Mouse (Mus musculus) kidney, postnatal 0 days (tissue): Measurements from ENCODE around the gene Dolk. TPM values are rescaled to one million over a fixed set of nuclear protein-coding genes. Genes with fewer than 3 reads are reported as not detected.

Experiments
- ATAC-seq: fragments of 200-750 bp; cut with Nextera tagmentation; replicated peaks from 2 replicates; pipeline ENCODE4 v1.8.0; 2017; ENCODE audit warnings: low read depth, moderate number of reproducible peaks, moderate TSS enrichment, moderate library complexity; ENCODE audit not compliant: low FRiP score
- DNase-seq: peaks from one replicate; pipeline ENCODE4 v3.0.0-alpha.2; 2016; ENCODE audit warnings: low spot score
- H3K27ac ChIP-seq: fragments of 300-500 bp; sonication (generic); 2 replicates; pipeline ENCODE4 v1.5.1; 2014; ENCODE audit warnings: mild to moderate bottlenecking
- H3K27me3 ChIP-seq: fragments of 300-500 bp; sonication (generic); 2 replicates; pipeline ENCODE4 v1.6.1; 2014; ENCODE audit warnings: low read length, mixed read lengths; ENCODE audit not compliant: insufficient read depth
- H3K36me3 ChIP-seq: fragments of 300-500 bp; sonication (generic); 2 replicates; pipeline ENCODE4 v1.6.1; 2014; ENCODE audit warnings: low read length, mixed read lengths; ENCODE audit not compliant: insufficient read depth
- H3K4me1 ChIP-seq: fragments of 300-500 bp; sonication (generic); replicated peaks from 2 replicates; pipeline ENCODE4 v1.6.1; 2014; ENCODE audit warnings: antibody characterized with exemption, low read length, mixed read lengths; ENCODE audit not compliant: insufficient read depth
- H3K4me2 ChIP-seq: fragments of 300-500 bp; sonication (generic); 2 replicates; pipeline ENCODE4 v1.6.1; 2014; ENCODE audit warnings: mild to moderate bottlenecking, low read length, moderate library complexity, mixed read lengths
- H3K4me3 ChIP-seq: fragments of 300-500 bp; sonication (generic); replicated peaks from 2 replicates; pipeline ENCODE4 v1.5.1; 2014; ENCODE audit warnings: low read depth, low read length
- H3K9ac ChIP-seq: fragments of 300-500 bp; sonication (generic); 2 replicates; pipeline ENCODE4 v1.6.1; 2014; ENCODE audit warnings: low read depth, low read length
- H3K9me3 ChIP-seq: fragments of 300-500 bp; sonication (generic); replicated peaks from 2 replicates; pipeline ENCODE4 v1.6.1; 2016; ENCODE audit warnings: low read length, inconsistent platforms, mixed read lengths
- CTCF ChIP-seq: IDR thresholded peaks from 2 replicates; pipeline ENCODE4 v1.5.1; 2016; ENCODE audit warnings: antibody characterized with exemption, low read depth, mild to moderate bottlenecking, moderate library complexity
- WGBS: fragments of 180-500 bp; shearing (Covaris S2); extraction: QIAGEN DNeasy Blood & Tissue Kit; methylation state at CpG from one replicate; pipeline ENCODE4 v1.1.7; 2014; 5-methylcytosine and 5-hydroxymethylcytosine counted together
- polyA plus RNA-seq: library from polyadenylated mRNA; unstranded; fragments of >200 nt; fragmentation: Nextera tagmentation; extraction: Ambion mirVana; gene quantifications from 2 replicates; pipeline ENCODE4 v1.2.1, GENCODE M21; 2015

Dolk gene
- polyA plus RNA-seq, 1 experiment from 2014 or later, result 33.8 TPM

GRCm38 (mm10) chr2:30265767-30266253 lies 20.3 kb downstream of the Dolk start, which contains the start of gene Phyhd1:
Phyhd1 (plus strand) TSS chr2:30266203.
- peaks cover 21% of the 10 kb centered on the region; the same call in 1 of the 2 replicates for H3K36me3 ChIP-seq
- H3K4me3 ChIP-seq, result no peak within 1 kb of the TSS
- peak; percentile 53 for ATAC-seq
- peak within 1 kb of the TSS; percentile 94 for H3K27ac ChIP-seq
- TF ChIP-seq CTCF, result no peak; the same call in 1 of the 2 replicates
- DNase-seq, result peak; percentile 81
- no peaks in the 10 kb centered on the region for H3K27me3 ChIP-seq
- no peaks in the 10 kb centered on the region for H3K9me3 ChIP-seq
- WGBS, result 41% methylated on average over 5 of the region's 5 CpGs
- H3K9ac ChIP-seq, result peak within 1 kb of the TSS; percentile 49
- H3K4me2 ChIP-seq, result peak within 1 kb of the TSS; percentile 45
- peaks cover 26% of the 10 kb centered on the region for H3K4me1 ChIP-seq

GRCm38 (mm10) chr2:30264671-30265519 lies 21.2 kb downstream of the Dolk start:
- 46% methylated on average over 7 of the region's 7 CpGs for WGBS
- peak overlapping the region; percentile 31; the same call in 1 of the 2 replicates for H3K9ac ChIP-seq
- no peaks in the 10 kb centered on the region for H3K9me3 ChIP-seq
- no peak for TF ChIP-seq CTCF
- ATAC-seq (no peak), DNase-seq (peak; percentile 15)
- no peaks in the 10 kb centered on the region for H3K27me3 ChIP-seq
- H3K4me3 ChIP-seq, result no peak overlapping the region
- H3K27ac ChIP-seq, result peak overlapping the region; percentile 94
- H3K36me3 ChIP-seq, result peaks cover 29% of the 10 kb centered on the region; the same call in 1 of the 2 replicates
- H3K4me1 ChIP-seq, result peaks cover 26% of the 10 kb centered on the region
- no peak overlapping the region for H3K4me2 ChIP-seq

GRCm38 (mm10) chr2:30263811-30264210 lies 22.3 kb downstream of the Dolk start:
- H3K36me3 ChIP-seq, result peaks cover 30% of the 10 kb centered on the region; the same call in 1 of the 2 replicates
- 80% methylated on average over 6 of the region's 6 CpGs for WGBS
- H3K4me1 ChIP-seq, result peaks cover 30% of the 10 kb centered on the region
- ATAC-seq, result no peak
- no peak overlapping the region for H3K27ac ChIP-seq
- no peak overlapping the region for H3K4me3 ChIP-seq
- H3K27me3 ChIP-seq, result no peaks in the 10 kb centered on the region
- H3K9me3 ChIP-seq, result no peaks in the 10 kb centered on the region
- no peak overlapping the region for H3K4me2 ChIP-seq
- no peak for DNase-seq
- no peak overlapping the region for H3K9ac ChIP-seq
- no peak for TF ChIP-seq CTCF

DNA sequence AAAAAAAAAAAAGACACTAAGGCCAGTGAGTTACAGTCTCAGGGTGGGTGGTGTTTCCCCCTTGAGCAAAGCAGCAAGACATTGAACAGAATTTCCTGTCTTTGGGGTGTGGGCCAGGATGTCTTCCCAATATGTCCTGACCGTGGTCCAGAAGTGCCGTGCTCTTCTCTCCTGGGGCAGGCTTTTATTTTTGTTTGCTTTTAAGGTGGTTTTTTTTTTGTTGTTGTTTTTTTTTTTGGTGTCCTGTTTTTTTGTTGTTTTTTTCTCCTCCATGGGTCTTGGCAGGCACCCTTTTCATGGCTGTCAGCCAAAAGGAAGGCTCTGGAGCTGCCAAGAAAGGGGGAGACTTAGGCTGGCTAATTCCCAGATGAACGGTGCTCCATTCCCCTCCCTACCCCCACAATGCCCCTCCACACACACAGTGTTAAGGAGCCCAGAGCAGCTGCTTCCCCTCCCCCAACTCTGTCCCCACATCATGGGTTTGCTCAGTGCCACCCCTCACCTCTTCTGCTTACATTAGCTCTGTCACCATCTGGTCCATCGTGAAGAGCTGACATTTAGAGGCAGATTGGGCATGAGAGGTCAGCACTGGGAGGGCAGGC lies 23.2 kb downstream of the Dolk start:
- Histone ChIP-seq H3K4me3 (no peak overlapping the region), H3K4me1 (peaks cover 30% of the 10 kb centered on the region), H3K27me3 (no peaks in the 10 kb centered on the region), H3K9me3 (no peaks in the 10 kb centered on the region), H3K4me2 (no peak overlapping the region), H3K27ac (no peak overlapping the region), H3K9ac (no peak overlapping the region), H3K36me3 (peaks cover 30% of the 10 kb centered on the region; the same call in 1 of the 2 replicates)
- ATAC-seq (no peak), DNase-seq (no peak)
- TF ChIP-seq CTCF, result no peak
- 42% methylated on average over 4 of the region's 4 CpGs for WGBS

GRCm38 (mm10) chr2:30261921-30262839 lies 24.0 kb downstream of the Dolk start:
- no peaks in the 10 kb centered on the region for H3K9me3 ChIP-seq
- TF ChIP-seq CTCF, result no peak
- H3K4me3 ChIP-seq, result no peak overlapping the region
- H3K27me3 ChIP-seq, result no peaks in the 10 kb centered on the region
- peaks cover 29% of the 10 kb centered on the region for H3K4me1 ChIP-seq
- WGBS, result 91% methylated on average over 18 of the region's 18 CpGs
- no peak overlapping the region for H3K9ac ChIP-seq
- no peak for ATAC-seq
- no peak overlapping the region for H3K4me2 ChIP-seq
- H3K36me3 ChIP-seq, result peaks cover 37% of the 10 kb centered on the region
- DNase-seq, result no peak
- no peak overlapping the region for H3K27ac ChIP-seq
